Mouse (Mus musculus): ENCODE results near the gene Gm45233.
"Not testable (repeated sequence)": the region's sequence is repeated elsewhere in the genome, so short reads cannot be mapped to it uniquely, and the experiment has no call there.

The Gm45233 gene

GRCm38 (mm10) chr7:43443917-43444293, at the start of gene Gm45233, which contains the start of gene Etfb:
Gm45233 (plus strand) TSS chr7:43444128.
Etfb (plus strand) TSS chr7:43444083.
- DNase-seq (ENCODE audit: low read depth, low spot score) = peak; percentile 97

DNA sequence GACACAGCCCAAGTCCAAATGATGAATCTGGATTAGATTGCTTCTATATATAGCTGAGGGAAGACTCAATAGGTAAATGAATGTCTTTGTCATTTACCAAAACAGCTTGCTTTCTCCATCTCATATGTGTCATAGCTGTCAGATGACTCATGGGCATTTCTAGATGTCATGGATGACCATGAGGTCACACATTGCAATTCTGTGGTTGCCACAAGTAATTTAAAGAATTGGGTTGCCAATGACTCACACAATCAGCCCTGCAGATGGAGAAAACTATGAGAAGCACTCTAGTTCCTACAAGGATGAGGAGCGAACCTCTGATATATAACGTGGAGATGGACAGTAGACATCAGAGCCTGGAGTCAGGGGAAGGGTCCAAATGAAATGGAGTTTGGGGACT, 44.4 kb upstream of the Gm45233 start:
- DNase-seq (ENCODE audit: low read depth, low spot score) = no peak

- DNase-seq (ENCODE audit: low read depth, low spot score) = no peak
Measured at GRCm38 (mm10) chr7:43402718-43403117, 41.2 kb upstream of the Gm45233 start.

DNA sequence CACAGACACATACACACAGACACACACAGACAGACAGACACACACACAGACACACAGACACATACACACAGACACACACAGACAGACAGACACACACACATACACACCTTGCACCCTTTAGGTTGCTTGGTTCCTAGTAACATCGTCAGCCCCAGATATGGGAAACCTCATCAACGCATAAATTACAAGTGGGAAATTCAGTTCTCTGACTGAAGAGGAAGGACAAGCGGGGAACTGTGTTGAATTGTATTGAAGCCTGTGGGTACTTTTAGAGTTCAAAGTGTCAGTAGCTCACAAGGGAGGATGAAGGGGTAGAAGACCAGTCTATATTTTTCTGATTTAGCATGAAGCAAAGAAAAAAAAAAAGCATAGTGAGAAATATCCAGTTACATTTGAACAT, 36.4 kb upstream of the Gm45233 start:
- DNase-seq (ENCODE audit: low read depth, low spot score) = no peak

DNA sequence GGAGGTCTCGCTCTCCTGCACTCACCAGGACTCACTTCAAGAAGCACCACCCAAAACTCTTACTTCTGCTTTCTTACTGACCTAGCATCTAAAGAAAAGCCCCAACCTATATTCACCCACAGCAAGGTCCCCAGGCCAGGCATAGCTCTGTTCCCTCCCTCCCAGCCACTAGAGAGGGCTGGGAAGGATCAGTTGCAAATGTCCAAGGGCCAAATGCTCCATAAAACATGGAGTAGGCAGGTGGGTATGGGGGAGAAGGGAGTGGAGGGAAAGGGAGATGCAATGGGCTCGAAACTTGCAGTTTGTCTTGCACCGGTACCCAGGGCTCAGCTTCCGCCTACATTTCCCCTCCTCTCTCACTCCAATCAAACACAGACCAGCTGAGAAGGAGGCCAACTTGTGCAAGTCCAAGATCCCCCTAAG, 35.8 kb upstream of the Gm45233 start, which contains the start of gene Siglecg:
TSS of gene Siglecg (plus strand) at position 74 of the 423 bp plus-strand sequence.
- peak; percentile 92 for DNase-seq (ENCODE audit: low read depth, low spot score)

DNA sequence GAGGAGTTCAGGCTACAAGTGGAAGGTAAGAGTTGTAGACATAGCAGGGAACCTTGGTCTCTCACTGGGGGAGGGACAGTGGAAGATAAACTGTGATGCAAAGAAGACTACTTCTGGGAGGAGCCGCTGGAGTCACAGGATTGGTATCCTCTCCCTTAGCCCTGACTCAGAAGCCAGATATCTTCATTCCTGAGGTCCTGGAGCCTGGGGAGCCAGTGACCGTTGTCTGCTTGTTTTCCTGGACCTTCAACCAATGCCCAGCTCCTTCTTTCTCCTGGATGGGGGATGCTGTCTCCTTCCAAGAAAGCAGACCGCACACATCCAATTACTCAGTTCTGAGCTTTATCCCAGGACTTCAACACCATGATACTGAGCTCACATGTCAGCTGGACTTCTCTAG, 34.8 kb upstream of the Gm45233 start:
- no peak for DNase-seq (ENCODE audit: low read depth, low spot score)

DNA sequence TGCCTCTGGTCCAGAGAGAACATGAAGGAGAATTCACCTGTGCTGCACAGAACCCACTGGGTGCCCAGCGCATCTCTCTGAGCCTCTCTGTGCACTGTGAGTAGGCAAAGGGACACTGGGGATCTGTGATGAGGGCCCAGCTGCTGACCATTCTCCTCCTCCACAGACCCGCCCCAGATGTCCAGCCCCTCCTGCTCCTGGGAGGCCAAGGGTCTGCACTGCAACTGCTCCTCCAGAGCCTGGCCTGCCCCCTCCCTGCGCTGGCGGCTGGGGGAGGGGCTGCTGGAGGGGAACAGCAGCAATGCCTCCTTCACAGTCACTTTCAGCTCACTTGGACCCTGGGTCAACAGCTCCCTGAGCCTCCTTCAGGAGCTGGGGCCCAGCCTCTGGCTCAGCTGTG, 32.2 kb upstream of the Gm45233 start:
- DNase-seq (ENCODE audit: low read depth, low spot score) = not testable (repeated sequence)

DNA sequence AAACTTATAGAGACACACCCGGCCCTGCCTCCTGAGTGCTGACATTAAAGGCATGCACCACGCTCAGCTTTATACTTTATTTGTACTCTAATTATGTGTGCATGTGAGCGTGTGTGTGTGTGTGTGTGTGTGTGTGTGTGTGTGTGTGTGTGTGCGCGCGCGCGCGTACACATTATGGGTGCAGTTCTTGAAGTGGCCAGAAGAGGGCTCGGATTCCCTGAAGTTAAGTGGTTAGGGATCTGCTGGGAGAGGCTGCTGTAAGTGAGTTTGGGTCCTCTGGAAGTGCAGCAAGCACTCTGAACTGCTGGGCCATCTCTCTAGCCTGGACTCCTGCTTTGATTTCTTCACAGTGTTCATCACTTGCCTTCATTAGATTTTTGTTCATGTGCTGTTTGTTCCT, 26.6 kb upstream of the Gm45233 start:
- no peak for DNase-seq (ENCODE audit: low read depth, low spot score)

GRCm38 (mm10) chr7:43422995-43423617, 20.8 kb upstream of the Gm45233 start:
- peak; percentile 74 for DNase-seq (ENCODE audit: low read depth, low spot score)

DNA sequence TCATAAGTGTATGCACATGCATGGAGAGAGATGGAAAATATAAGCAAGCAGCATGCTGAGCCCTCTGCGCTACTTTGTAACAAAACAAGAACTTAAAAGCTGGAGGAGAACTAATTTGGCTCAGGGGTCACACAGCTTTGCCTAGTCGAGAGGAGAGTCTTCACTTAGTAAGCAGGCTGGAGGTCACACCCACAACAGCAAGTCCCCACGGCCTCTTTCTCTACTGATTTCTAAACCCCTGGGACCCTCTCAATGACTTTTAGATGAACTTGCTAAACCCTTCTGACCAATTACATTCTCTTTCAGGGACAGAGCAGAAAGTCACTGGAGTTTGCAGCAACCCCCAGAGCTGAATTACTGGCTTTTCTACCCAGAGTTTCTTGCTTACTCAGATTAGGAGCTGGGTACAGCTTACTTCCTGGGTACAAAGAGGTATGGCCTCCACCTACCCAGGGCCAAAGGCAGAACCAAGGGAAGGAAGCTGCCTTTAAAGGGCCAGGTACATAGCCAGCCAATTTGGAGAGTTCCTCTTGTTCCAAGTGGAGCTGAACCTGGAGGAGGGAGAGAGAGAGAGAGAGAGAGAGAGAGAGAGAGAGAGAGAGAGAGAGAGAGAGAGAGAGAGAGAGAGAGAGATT, 19.8 kb upstream of the Gm45233 start:
- DNase-seq (ENCODE audit: low read depth, low spot score) = no peak

DNA sequence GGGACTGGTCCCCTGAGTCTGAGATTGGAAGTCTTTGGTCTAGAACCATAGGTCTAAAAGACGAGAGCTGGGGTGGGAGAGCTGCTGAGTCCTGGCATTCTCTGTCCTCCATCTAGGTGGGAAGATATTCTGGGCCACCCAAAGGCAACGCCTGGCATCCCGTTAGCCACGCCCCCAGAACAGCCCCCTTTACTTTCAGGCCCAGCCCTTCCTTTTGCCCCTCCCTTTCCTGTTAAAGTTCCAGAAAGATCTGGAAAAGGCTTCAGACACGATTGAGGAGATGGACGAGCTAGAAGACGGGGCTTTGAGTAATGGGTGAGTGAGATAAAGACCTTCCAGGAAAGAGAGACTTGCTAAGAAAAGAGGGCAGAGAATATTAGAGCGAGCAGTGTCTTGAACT, 16.5 kb upstream of the Gm45233 start, which contains the start of gene Lim2:
TSS of gene Lim2 (plus strand) at position 265 of the 400 bp plus-strand sequence.
- DNase-seq (ENCODE audit: low read depth, low spot score) = no peak

DNA sequence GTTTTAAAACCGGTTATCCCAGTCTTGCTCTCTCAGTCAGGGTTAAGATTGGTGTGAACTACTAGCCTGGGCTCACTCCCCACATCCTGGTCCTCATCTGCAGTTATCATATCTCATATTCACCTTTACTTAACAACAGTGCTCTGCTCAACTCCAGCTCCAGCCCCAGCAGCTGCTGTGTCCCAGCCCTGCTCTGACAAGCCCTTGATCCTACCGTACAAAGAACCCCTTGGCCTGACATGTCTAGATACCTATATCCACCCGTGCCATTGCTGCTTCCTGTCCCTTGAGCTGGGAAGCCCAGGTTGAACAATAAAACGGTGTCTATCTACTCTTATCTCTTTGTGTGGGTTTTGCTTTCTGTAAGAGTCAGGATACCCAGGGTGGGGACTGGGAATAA, 14.4 kb upstream of the Gm45233 start:
- DNase-seq (ENCODE audit: low read depth, low spot score) = no peak

DNA sequence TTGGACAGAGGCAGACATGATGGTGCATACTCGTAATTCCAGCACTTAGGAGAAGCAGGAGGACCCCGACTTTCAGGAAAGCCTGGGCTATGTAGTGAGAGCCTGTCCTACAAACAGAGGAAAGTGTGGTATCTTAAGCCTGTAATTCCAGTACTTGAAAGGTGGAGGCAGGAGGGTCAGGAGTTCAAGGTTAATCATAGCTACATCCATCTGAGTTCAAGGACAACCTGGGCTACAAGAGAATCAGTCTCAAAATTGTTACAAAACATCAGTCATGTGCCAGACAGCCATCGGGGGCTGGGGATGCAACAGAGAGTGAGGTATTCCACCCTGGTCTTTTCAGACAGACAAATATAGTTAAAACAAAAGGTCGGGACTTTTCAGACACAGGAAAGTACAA, 11.0 kb upstream of the Gm45233 start:
- DNase-seq (ENCODE audit: low read depth, low spot score) = no peak

DNA sequence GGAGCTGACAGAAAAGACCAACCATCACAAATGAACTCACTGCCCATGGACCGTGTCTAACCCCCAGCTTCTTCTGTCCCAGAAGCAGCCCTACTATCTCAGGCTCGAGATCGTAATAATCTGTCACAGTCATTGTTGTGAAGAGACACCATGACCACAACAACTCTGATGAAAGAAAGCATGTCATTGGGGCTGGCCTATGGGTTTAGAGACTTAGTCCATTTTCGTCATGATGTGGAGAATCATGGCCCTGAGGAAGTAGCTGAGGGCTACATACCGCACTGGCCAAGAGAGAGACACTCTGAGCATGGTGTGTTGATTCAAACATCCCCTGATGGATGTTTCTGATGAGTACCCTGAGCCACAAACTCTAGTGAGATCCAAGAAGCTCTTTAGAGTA, 9.3 kb upstream of the Gm45233 start:
- no peak for DNase-seq (ENCODE audit: low read depth, low spot score)

DNA sequence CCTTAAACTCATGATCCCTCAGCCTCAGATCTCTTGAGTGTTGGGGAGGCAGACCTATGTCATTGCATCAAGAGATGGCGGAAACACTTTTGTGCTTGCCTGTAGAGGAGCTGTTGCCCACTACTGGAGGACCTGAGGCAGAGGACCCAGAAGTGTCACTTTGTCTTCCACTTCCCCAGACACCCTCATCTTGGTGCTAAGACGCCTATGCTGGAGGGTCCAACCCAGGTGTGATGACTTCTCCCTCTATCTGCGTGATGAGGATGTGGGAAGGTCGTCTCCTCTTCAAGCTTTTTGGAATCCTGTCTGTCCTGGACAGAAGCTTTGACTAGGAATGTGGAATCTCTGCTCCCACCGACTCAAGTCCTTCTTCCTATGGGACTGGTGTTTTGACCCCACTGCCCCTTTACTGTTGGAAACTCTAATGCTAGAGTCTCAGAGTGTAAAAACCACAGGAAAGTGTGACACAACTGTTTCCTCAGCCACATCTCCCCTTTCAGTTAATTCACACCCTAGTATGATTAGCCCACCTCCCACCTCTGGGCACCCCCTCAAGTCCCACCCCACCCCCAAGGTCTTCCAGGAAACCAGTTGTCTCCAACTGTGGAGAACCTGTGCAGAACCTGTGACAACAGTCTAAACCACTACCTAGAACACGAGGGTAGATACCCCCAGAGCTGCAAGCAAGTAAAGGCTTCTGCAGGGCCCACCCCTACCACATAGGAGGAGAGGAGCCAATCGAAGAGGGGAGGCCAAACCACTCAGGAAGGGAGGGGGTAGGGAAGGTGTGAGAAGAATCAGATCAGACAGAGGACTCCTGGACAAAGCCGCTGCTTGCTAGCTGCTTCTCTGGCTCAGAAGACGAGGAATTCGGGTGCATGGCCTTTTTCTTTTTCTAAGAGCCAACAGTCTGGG, 7.3 kb upstream of the Gm45233 start, which contains the start of gene Nkg7:
TSS of gene Nkg7 (plus strand) at position 733 of the 915 bp plus-strand sequence.
- DNase-seq (ENCODE audit: low read depth, low spot score) = no peak

DNA sequence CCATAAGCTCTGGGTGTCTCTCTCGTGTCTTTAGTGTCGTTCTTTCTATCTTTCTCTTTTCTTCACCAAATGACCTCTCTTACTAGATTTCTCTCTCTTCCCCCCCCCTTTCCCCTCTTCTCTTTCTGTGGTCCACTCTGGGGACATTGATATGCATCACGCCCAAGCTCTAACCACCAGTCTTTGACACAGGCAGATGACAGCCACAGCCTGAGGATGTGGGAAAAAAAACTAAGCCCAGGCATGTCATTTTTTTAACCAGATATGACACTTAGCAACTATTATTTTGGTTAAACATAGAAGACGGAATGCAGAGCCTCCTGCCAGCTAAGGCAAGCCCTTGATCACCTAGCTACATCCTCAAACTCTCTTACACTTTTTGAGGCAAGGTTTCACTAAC, 5.3 kb upstream of the Gm45233 start:
- no peak for DNase-seq (ENCODE audit: low read depth, low spot score)

GRCm38 (mm10) chr7:43440482-43440881, 3.4 kb upstream of the Gm45233 start, which contains the start of gene Cldnd2:
Cldnd2 (plus strand) TSS chr7:43440782.
- no peak for DNase-seq (ENCODE audit: low read depth, low spot score)

- DNase-seq (ENCODE audit: low read depth, low spot score) = no peak
Measured at GRCm38 (mm10) chr7:43441071-43441470, 2.9 kb upstream of the Gm45233 start.

DNA sequence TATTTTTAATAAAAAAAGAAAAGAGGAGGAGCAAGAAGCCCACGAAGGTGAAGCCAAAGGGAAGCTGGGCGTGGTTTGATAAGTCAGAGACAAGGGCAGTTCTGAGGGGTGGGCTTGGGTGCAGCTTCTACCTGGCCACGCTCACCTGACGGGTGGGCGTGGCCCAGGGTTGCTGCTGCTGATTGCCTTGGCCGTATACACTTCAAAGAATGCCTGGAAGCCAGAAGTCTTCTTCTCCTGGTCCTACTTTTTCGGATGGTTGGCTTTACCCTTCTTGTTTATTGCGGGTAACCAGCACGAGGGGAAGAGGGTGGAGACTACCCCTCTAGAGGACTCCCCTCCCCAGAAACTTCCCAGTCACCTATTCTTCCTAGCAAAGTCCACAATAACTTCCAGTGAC, 1.2 kb upstream of the Gm45233 start:
- DNase-seq (ENCODE audit: low read depth, low spot score) = no peak

GRCm38 (mm10) chr7:43443126-43443916, 607 bp upstream of the Gm45233 start:
- DNase-seq (ENCODE audit: low read depth, low spot score) = peak; percentile 84

DNA sequence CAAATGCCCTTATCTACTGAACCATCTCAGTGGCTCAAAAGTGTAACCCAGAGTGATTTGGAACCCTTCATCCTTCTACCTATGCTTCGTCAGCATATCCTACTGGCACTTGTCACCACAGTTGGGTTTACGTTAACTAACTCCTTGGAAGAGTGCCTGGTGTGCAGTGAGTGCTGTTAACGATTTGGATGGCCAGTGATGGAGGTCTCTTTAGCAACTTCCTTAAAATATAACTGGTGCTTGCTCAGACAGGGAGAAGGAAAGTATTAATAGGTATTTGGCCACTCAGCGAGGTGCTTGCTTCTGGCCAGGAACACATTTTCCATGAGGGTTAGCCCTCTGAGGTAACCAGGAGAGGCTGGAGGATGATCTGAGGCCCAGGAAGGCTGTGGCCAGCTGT, 3.9 kb downstream of the Gm45233 start:
- DNase-seq (ENCODE audit: low read depth, low spot score) = no peak
